Mouse (Mus musculus) kidney, adult 2 months (tissue): ENCODE measurements at regions not wholly inside any gene's neighbourhood (a gene's known extent, or its start where the extent isn't known, plus 50 kb on each side); places are given as distances from the start of the nearest gene placed in this dataset.

ENCODE experiments used
- CTCF ChIP-seq: fragments of 200-500 bp; conservative IDR thresholded peaks from 2 replicates; pipeline ENCODE4 v1.5.1; 2011; ENCODE audit warnings: low read depth, mild to moderate bottlenecking, control low read depth, low read length, moderate library complexity, mixed read lengths; ENCODE audit not compliant: insufficient read depth, insufficient read length
- POLR2A ChIP-seq: fragments of 200-500 bp; IDR thresholded peaks from one replicate; pipeline ENCODE4 v1.6.1; 2011; ENCODE audit warnings: low read depth, low read length, control low read depth

DNA sequence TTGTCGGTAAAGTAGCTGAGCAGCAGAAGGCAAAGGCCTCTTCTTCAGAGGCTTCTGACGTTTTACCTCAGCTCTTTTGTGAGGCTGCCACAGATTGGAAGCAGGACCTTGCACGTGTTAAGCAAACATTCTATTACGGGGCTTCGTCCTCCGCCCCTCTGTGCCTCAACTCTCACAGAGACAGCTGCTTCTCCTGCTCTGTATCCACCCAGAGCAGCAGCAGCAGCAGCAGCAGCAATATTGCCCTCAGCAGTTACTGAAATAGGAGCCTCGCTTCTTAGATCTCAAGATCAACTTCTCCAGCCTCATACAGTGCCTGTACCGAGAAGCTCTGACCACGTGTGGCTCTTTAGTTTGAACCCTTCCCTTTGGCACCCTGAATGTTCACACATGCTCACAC, 202.4 kb upstream of the Gimd1 start:
- TF ChIP-seq POLR2A = no peak
- no peak for TF ChIP-seq CTCF
